Mouse (Mus musculus): Measurements from ENCODE around the gene Zbtb39.
"Not testable (repeated sequence)": the region's sequence is repeated elsewhere in the genome, so short reads cannot be mapped to it uniquely, and the experiment has no call there.

The Zbtb39 gene

DNA sequence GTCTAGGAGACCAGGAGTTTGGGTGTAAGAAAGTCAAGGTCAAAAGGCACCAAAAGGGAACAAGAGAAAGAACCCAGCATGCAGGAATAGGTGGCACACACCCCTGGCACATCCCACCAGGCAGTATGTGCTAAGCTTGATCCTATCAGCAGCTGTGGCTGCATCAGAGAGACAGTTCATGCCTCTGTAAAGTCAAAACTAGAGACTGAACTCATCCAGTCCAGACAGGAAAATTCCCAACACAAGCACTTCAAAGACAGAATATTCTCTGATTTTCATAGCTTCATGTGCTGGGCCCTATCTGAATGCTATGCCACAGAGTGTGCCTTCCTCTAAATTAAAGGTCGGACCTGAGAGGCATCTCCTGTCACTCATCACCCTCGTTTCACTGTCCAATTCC is 1.8 kb upstream of the Zbtb39 start:
- no peak for DNase-seq (ENCODE audit: low read depth)

DNA sequence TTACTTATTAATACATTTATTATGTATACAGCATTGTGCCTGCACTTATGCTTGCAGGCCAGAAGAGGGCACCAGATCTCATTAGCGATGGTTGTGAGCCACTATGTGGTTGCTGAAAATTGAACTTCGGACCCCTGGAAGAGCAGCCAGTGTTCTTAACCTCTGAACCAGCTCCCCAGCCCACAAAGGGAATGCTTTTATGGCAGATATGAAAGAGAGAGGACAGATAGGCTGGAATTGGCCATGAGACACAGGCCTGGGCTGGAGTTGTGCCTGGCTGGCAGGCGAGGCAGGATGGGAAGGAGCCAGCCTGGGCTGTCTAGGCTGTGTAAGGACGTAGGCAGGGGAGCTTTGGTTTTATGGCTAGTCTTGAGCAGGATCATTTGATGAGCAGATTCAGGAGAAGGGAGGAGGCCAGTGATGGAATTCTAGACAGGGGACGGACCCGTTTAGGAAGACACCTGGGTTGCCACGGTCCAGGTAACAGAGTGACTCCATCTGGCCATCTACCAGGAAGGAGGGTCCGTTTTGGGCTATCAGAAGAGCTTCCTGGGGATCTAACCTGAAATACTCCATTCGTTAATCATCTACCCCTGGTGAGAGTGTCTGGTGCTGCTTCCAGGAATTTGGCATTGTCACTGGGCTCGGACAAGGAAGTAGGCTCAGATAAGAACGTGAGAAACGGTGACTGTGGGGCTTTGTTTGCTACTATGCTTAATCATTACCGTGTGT is 1.0 kb upstream of the Zbtb39 start:
- peak; percentile 71 for DNase-seq (ENCODE audit: low read depth)

DNA sequence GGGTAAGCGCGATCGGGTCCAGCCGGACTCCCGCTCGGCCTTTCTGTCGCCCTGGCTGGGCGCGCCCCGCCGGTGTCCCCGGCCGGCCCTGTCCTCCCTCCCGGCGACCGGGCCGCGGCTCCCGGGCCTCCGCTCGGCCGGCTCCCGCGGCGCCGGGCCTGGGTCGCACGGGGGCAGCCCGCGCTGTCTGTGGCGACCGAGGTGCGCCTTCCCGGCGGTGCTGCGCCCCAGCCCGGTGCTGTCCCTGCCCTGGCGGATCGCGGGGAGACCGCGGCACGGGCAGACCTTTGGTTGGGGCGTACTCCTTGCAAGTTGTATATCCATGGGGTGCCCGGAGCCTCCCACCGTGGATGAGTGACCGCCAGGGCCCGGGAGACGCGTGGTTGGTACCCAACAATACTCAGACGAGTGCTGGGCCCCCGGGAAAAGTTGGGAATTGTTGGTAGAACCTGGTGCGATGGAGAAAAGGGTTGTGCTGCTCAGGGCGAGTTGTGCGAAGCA is 373 bp downstream of the Zbtb39 start:
- DNase-seq (ENCODE audit: low read depth) = no peak

DNA sequence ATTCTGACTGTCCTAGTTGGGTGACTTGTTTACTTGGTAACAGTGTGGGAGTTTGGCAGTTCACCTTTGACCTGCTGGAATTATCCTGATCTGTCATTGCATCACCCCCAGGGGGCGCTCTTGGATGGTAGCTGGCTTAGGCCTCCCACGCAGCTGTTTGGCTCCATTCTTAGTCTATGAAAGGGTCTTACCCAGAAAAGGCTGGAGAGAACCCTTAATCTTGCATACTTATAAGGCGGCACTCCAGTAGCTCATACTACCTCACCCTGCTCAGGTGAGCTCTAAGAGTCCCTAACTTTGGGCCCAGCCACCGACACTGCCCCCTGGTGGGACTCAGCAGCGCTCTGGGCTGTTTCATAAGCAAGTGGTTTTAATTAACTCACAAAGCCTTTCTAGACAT is 5.3 kb downstream of the Zbtb39 start:
- DNase-seq (ENCODE audit: low read depth) = peak; percentile 54

DNA sequence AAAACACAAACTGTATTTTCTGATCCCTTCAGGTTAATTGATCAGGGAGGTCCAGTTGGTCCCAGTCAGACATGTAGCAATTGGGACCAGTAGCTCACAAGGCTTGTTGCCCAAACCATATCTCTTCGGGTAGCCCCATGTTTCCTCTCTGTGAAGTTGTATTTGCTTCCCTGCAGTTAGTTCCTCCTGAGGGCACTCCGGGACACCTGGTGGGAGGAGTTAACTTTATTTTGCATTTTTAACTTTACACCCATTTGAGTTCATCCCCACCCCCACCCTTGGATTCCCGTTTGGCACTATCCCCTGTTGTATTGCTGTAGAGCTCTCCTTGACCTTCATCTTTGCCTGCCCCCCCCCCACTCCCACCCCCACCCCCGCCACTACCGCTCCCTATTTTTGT is 6.5 kb downstream of the Zbtb39 start:
- no peak for DNase-seq (ENCODE audit: low read depth)

GRCm38 (mm10) chr10:127747254-127747653 is 7.9 kb downstream of the Zbtb39 start:
- no peak for DNase-seq (ENCODE audit: low read depth)

GRCm38 (mm10) chr10:127748847-127749612 is 9.7 kb downstream of the Zbtb39 start:
- DNase-seq (ENCODE audit: low read depth) = no peak

DNA sequence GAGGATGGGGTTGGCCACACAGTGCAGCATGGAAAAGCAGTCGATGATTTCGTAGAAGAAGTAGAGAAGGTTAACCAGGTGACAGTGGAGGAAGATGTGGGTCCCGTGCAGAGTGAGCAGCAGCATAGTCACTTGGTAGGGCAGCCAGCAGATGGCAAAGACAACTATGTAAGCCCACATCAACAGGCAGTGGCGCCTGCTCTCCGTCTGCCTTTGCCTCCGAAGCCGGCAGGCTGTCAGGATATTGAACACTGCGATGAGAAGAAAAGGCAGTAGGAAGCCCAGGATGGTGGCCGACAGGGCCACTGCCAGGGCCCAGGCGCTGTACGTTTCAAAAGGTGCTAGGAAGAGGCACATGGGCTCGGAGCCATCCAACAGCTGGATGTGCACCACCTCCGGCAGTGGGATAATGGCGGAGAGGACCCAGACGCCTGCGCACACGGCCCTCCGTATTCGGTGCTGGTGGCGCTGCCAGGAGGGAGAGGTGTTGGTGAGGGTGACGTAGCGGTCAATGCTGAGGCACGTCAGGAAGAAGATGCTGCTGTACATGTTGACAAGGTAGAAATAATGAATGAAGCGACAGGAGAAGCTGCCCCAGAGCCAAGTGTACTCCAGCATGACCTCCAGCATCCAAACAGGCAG is 10.9 kb downstream of the Zbtb39 start:
- DNase-seq (ENCODE audit: low read depth) = no peak

- no peak for DNase-seq (ENCODE audit: low read depth)
Observed at GRCm38 (mm10) chr10:127751548-127751947, 12.2 kb downstream of the Zbtb39 start, which contains the start of gene Gpr182. TSS of gene Gpr182 (minus strand) at chr10:127751732.

- DNase-seq (ENCODE audit: low read depth) = no peak
Observed at GRCm38 (mm10) chr10:127754566-127755166, 15.3 kb downstream of the Zbtb39 start.

GRCm38 (mm10) chr10:127755246-127755645 is 15.9 kb downstream of the Zbtb39 start:
- no peak for DNase-seq (ENCODE audit: low read depth)

DNA sequence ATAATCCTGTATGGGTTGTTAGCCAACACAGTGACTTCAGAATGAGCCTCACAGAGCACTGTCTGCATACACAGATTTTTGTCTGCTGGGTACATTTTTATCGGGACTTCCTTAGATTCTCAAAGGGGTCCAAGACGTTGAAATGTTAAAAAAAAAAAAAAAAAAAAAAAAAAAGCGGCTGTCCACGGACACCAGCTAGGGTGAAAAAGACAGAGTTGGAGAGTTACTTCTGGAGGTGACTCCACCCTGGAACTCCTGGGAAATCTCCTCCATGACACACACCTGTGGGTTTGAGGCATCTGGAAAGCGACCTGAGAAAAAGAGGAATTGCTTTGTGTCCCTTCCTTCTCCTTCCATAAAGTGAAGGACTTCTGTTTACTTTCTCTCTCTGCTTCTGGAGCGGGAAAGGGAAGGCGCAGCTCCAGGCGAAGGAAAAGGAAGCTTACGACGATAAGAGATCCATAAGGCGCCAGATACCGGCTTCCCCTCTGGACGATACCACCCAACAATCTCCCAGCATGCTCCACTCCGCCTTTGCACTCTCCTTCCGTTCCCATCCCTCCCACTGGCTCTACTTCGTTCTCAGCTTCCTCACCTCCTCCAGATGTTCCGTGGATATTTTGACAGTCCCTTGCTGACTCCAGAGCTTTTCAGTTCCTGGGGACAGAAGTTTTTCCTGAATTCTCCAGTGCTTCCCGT is 16.6 kb downstream of the Zbtb39 start:
- no peak for DNase-seq (ENCODE audit: low read depth)

DNA sequence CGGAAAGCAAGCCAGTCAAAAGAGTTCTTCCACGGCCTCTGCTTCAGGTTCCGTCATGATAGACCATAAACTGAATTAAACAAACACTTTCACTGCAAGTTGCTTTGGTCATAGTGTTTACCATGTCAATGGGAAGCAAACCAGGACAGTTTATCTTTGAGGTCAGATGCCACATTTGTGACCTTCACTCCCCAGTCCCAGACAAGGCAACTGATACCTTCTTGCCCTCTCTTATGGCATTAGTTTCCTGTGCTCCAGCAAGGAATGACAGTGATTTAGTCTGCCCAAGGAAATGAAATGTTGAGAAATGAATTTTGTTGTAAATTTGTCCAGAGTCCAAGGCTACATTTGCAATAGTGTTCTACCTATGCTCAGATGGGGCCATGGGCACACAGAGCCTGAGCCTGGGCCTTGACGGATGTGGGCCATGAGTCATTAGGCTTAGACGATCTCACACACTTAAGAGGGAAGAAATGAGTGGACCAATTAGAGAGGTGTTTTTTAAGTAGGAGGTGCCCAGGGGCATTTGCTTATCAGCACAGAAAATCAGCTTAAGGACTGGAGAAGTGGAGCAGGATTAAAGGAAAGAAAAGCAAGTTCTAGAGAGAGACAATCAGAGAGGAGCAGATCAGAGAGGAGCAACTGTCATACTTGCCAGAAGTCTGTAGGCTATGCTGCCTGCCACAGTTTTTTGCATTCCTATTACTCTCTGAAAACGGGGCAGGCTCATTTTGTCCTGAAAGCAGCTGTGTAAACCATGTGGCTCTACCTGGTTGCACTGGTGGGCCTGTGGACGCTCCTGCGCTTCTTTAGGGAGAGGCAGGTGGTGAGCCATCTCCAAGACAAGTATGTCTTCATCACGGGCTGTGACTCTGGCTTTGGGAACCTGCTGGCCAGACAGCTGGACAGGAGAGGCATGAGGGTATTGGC is 20.1 kb downstream of the Zbtb39 start, which contains the start of the genes Rdh1 and Rdh16f1:
Gene Rdh1, plus strand, starts transcription at position 541 of the 930 bp plus-strand sequence.
Gene Rdh16f1, plus strand, starts transcription at position 607 of the 930 bp plus-strand sequence.
- DNase-seq (ENCODE audit: low read depth) = peak; percentile 91

DNA sequence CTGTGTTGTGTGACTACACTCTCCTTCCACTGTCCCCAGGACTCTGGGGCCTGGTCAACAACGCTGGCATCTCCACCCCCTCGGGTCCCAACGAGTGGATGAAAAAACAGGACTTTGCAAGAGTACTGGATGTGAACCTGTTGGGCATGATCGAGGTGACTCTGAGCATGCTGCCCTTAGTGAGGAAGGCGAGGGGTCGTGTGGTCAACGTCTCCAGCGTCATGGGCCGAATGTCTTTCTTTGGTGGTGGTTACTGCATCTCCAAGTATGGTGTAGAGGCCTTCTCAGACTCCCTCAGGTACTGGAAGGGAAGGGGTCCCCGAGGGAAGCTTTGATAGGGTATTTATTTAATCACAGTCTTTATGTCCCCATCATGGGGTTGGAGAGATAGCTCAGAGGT is 23.6 kb downstream of the Zbtb39 start:
- DNase-seq (ENCODE audit: low read depth) = not testable (repeated sequence)

DNA sequence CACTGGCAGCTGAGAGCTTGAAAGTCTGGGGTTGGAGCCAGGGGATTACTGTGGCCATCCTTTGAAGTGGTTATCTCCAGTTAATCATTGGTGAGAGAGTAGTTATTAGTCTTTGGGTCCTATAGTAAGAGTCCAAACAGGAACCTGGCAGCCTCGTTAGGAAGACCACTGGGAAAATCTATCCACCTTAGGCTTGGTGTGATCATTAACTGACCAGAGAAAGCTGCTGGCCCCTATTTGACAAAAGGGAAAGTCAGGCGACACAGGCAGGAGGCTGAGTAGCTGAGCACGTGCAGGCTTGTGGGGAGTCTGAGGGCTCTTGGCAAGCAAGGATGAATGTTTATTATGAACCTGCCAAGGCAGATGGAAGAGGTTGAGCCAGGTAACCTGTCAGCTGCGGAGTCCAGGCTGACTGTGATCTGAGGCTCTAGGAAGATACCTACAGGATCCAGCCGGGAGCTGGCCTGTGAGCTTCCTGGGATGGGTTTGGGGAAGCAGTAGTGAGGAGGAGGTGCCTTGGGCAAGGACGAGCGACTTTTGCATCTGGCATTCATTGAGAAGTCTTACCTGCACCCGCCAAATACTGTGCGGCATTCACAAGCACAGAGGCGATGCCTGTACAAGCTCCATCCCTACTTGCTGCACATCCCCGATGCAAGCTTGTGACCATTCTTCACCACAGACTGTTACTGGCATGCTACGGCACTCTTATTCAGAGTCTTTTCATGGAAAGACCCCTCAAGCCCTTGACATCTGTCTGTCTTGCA is 24.8 kb downstream of the Zbtb39 start:
- DNase-seq (ENCODE audit: low read depth) = no peak

GRCm38 (mm10) chr10:127766564-127766963 is 27.2 kb downstream of the Zbtb39 start:
- DNase-seq (ENCODE audit: low read depth) = no peak

GRCm38 (mm10) chr10:127776011-127776410 is 36.7 kb downstream of the Zbtb39 start, which contains the start of gene Rdh9:
TSS of gene Rdh9 (plus strand) at chr10:127776386.
- DNase-seq (ENCODE audit: low read depth) = no peak

DNA sequence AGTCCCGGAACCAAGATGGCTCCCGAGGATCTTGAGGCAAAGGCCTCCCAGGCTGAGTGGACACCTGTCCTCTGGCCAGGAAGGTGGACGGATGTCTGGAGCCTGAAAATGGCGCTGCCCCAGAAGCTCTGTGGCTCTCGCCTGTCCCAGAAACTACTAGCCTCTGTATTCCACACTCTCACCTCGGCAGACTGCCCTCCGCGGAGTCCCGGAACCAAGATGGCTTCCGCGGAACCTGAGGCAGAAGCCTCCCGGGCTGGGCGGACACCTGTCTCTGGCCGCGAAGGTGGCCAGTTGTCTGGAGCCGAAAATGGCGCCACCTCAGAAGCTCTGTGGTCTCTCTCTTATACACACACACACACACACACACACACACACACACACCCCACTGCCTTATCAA is 43.0 kb downstream of the Zbtb39 start:
- DNase-seq (ENCODE audit: low read depth) = not testable (repeated sequence)

- not testable (repeated sequence) for DNase-seq (ENCODE audit: low read depth)
Observed at GRCm38 (mm10) chr10:127785411-127785810, 46.1 kb downstream of the Zbtb39 start.

All from 416B (cell line).